ENCODE assay signal across 16 mouse cellular contexts in the genomic region with DNA sequence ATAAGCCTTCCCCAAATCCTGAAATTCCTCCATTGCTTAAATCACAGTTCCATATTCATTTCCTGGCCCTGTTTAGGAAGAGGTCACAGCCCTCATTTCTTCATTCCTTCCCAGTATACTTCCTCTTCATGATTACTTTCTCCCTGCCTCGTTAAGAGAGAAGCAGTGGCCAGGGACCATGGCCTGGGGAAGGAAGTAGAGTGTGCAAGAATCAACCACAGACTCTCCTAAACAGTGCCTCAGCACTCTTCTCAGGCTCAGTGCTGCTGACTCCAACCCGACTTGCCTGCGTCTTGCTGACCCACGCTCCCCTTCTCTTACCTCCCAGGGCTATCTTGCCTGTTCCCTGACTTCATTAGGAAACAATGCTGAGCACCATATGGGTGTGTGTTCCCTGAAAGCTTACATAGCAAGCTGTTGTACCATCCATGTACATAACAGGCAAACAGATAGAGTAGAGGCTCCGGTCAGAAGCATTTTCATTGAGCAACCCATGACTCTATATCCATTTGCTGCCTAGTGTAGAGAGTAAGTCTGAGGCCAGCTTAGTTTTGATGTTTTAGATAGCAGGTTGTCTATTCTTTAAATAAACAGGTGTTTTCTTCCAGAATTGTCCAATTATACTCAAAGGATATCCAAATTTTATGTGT. TPM values are rescaled to one million over a fixed set of nuclear protein-coding genes. Genes with fewer than 3 reads are reported as not detected.
DNase-seq lines count a peak whose midpoint lies in the region; ATAC-seq lines count a peak whose summit lies in the region.
"Had no signal": no experiment of that assay in that cellular context is flagged by ENCODE, and none has a peak within 500 bp of the region (broad histone marks: within the 10 kb centered on the region; RNA-seq: fewer than 3 reads in every experiment).

No protein-coding gene starts in this region.

- H3K27ac ChIP-seq in liver, embryonic 12.5 days = no peak overlapping the region
- H3K27ac ChIP-seq: heart, embryonic 13.5 days had no signal

- no peak overlapping the region for H3K4me2 ChIP-seq in liver, embryonic 12.5 days
- H3K4me2 ChIP-seq: heart, embryonic 13.5 days; midbrain, embryonic 11.5 days had no signal

- no peaks in the 10 kb centered on the region for H3K36me3 ChIP-seq in liver, embryonic 12.5 days
- no peaks in the 10 kb centered on the region for H3K36me3 ChIP-seq in megakaryocyte, embryonic 14.5 days (replicated peaks; ENCODE audit: low read length)
- H3K36me3 ChIP-seq: heart, embryonic 13.5 days had no signal

- 0 out of 2 replicates have a peak, but pooled peaks have one; percentile 40 for ATAC-seq in liver, embryonic 12.5 days
- ATAC-seq: hindbrain, embryonic 16.5 days had no signal

- 29% methylated on average over 5 of the region's 5 CpGs for WGBS in liver, embryonic 12.5 days (ENCODE audit: insufficient replicate concordance)

- H3K9ac ChIP-seq in liver, embryonic 12.5 days = no peak overlapping the region
- H3K9ac ChIP-seq: heart, embryonic 13.5 days had no signal

- H3K4me3 ChIP-seq in liver, embryonic 12.5 days = no peak overlapping the region
- H3K4me3 ChIP-seq in megakaryocyte, embryonic 14.5 days (replicated peaks) = peak overlapping the region; percentile 69
- H3K4me3 ChIP-seq: erythroblast, embryonic 14.5 days; heart, embryonic 13.5 days had no signal

- no peaks in the 10 kb centered on the region for H3K4me1 ChIP-seq in liver, embryonic 12.5 days
- H3K4me1 ChIP-seq in megakaryocyte, embryonic 14.5 days = peaks cover 29% of the 10 kb centered on the region
- H3K4me1 ChIP-seq: heart, embryonic 13.5 days had no signal

- DNase-seq in layer of hippocampus, adult 11-12 months (ENCODE audit: low spot score) = peak; percentile 12
- no peak for DNase-seq in layer of hippocampus, postnatal 14 days (ENCODE audit: low spot score in 2 of 2)
- DNase-seq in brain, adult 2 months (ENCODE audit: low read depth, low spot score) = peak; percentile 26
- DNase-seq in kidney, postnatal 25 days = no peak
- DNase-seq in adrenal gland, postnatal 4 days (ENCODE audit: low spot score in 2 of 2) = no peak
- DNase-seq in gastrocnemius, postnatal 10 days = no peak
- DNase-seq: thymus, adult 18-20 months had no signal

- no peaks in the 10 kb centered on the region for H3K27me3 ChIP-seq in liver, embryonic 12.5 days (replicated peaks)
- H3K27me3 ChIP-seq in megakaryocyte, embryonic 14.5 days (replicated peaks) = peaks cover 2% of the 10 kb centered on the region
- H3K27me3 ChIP-seq: heart, embryonic 13.5 days had no signal

- H3K9me3 ChIP-seq in liver, embryonic 12.5 days (replicated peaks) = no peaks in the 10 kb centered on the region
- H3K9me3 ChIP-seq in megakaryocyte, embryonic 14.5 days = no peaks in the 10 kb centered on the region
- H3K9me3 ChIP-seq: heart, embryonic 13.5 days had no signal

RNA-seq across cellular contexts. Expression of a gene that starts 31.1 kb away (rescaled TPM):
- 1 to 10 TPM; 3.7 to 3.9 TPM for total RNA-seq in layer of hippocampus, postnatal 14 days (2021)
- 0.05 and 0.06 TPM in 2 replicates for polyA plus RNA-seq in liver, embryonic 12.5 days (2016; fragmentation: Nextera tagmentation; extraction: Ambion mirVana)
- not detected in 2 replicates for polyA plus RNA-seq in megakaryocyte, embryonic 14.5 days (2012; ENCODE audit: insufficient read depth, low replicate concordance)
- 10 to 100 TPM; 19.5 to 20.2 TPM for total RNA-seq in adrenal gland, postnatal 4 days (2021)
- total RNA-seq in gastrocnemius, postnatal 10 days (2021) = 10 to 100 TPM in 1 of 2 experiments, 1 to 10 TPM in 1; 9.3 to 15.8 TPM
- polyA plus RNA-seq: erythroblast, embryonic 14.5 days; limb, embryonic 11.5 days; neural tube, embryonic 11.5 days had no signal

RNA-seq across cellular contexts. Expression of a gene that starts 41.7 kb away (rescaled TPM):
- total RNA-seq in layer of hippocampus, postnatal 14 days (2021) = not detected
- not detected in 2 replicates for polyA plus RNA-seq in liver, embryonic 12.5 days (2016; fragmentation: Nextera tagmentation; extraction: Ambion mirVana)
- polyA plus RNA-seq in megakaryocyte, embryonic 14.5 days (2012; ENCODE audit: insufficient read depth, low replicate concordance) = not detected in 2 replicates
- total RNA-seq in adrenal gland, postnatal 4 days (2021) = not detected
- total RNA-seq in gastrocnemius, postnatal 10 days (2021) = not detected
- polyA plus RNA-seq: erythroblast, embryonic 14.5 days; heart, embryonic 13.5 days; hindbrain, embryonic 16.5 days; kidney, embryonic 14.5 days; limb, embryonic 11.5 days; midbrain, embryonic 11.5 days; neural tube, embryonic 11.5 days had no signal

Comparison
In these comparisons a context has a peak if more than half of its experiments do, and no peak if none do; other contexts are left out.
1. DNase-seq: peak in layer of hippocampus, adult 11-12 months (single experiment) and brain, adult 2 months (single experiment); none in layer of hippocampus, postnatal 14 days (0 of 2), kidney, postnatal 25 days (0 of 2), adrenal gland, postnatal 4 days (0 of 2) and gastrocnemius, postnatal 10 days (single experiment).